In the genomic region with DNA sequence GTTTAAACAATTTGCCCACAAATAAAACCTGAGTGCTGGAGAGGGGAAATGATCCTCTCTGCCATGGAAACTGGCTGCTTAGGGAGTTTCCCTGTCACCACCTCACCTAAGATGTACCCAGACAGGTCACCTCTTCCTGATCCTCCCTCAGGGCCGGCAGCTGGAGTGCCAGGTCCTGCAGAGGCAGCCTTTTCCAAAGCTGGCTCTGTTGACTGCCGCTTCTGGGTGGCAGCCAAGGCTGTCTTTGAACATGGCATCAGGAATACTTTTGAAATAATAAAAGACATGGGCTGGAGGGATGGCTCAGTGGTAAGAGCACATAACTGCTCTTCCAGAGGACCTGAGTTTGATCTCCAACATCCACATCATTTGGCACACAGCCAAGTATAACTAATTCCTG, we compare ENCODE assay signal across 18 mouse cellular contexts. TPM values are rescaled to one million over a fixed set of nuclear protein-coding genes. Genes with fewer than 3 reads are reported as not detected.
DNase-seq lines count a peak whose midpoint lies in the region; ATAC-seq and TF ChIP-seq lines count a peak whose summit lies in the region.
"Had no signal": no experiment of that assay in that cellular context is flagged by ENCODE, and none has a peak within 500 bp of the region (broad histone marks: within the 10 kb centered on the region; RNA-seq: fewer than 3 reads in every experiment).

No protein-coding gene starts in this region.

- no peak overlapping the region for H3K4me3 ChIP-seq in lung, embryonic 16.5 days (ENCODE audit: low read length)
- no peak overlapping the region for H3K4me3 ChIP-seq in lung, postnatal 0 days (ENCODE audit: low read depth, low read length)
- no peak overlapping the region for H3K4me3 ChIP-seq in intestine, embryonic 16.5 days (ENCODE audit: low read length)
- H3K4me3 ChIP-seq: erythroblast, embryonic 14.5 days; heart, adult 2 months; kidney, embryonic 15.5 days; liver, embryonic 12.5 days; midbrain, embryonic 10.5 days; myocyte had no signal

- no peak for TF ChIP-seq CTCF in lung, postnatal 0 days (IDR thresholded peaks at IDR 0.05)

- WGBS in lung, embryonic 16.5 days: 70% methylated on average over 2 of the region's 2 CpGs
- 59% methylated on average over 2 of the region's 2 CpGs for WGBS in lung, postnatal 0 days
- WGBS in intestine, embryonic 16.5 days: 77% methylated on average over 2 of the region's 2 CpGs

- no peaks in the 10 kb centered on the region for H3K9me3 ChIP-seq in lung, embryonic 16.5 days (ENCODE audit: control insufficient read depth, low read length)
- H3K9me3 ChIP-seq in lung, postnatal 0 days (ENCODE audit: low read length): no peaks in the 10 kb centered on the region
- no peaks in the 10 kb centered on the region for H3K9me3 ChIP-seq in intestine, embryonic 16.5 days (ENCODE audit: control insufficient read depth, low read length)
- H3K9me3 ChIP-seq: kidney, embryonic 15.5 days; liver, embryonic 12.5 days; midbrain, embryonic 10.5 days had no signal

- H3K36me3 ChIP-seq in lung, embryonic 16.5 days (ENCODE audit: control insufficient read depth, insufficient read depth, low read length): no peaks in the 10 kb centered on the region; the same call in 1 of the 2 replicates
- no peaks in the 10 kb centered on the region for H3K36me3 ChIP-seq in lung, postnatal 0 days (ENCODE audit: insufficient read depth, low read length)
- H3K36me3 ChIP-seq in intestine, embryonic 16.5 days (ENCODE audit: control insufficient read depth, insufficient read depth, low read length): no peaks in the 10 kb centered on the region

- no peak overlapping the region for H3K4me2 ChIP-seq in lung, embryonic 16.5 days (ENCODE audit: low read depth, low read length)
- no peak overlapping the region for H3K4me2 ChIP-seq in lung, postnatal 0 days (replicated peaks; ENCODE audit: low read depth, low read length)
- H3K4me2 ChIP-seq in intestine, embryonic 16.5 days (ENCODE audit: low read depth, low read length): no peak overlapping the region
- H3K4me2 ChIP-seq: kidney, embryonic 15.5 days; liver, embryonic 12.5 days had no signal

- no peak overlapping the region for H3K9ac ChIP-seq in lung, embryonic 16.5 days (ENCODE audit: low read length)
- H3K9ac ChIP-seq in lung, postnatal 0 days (replicated peaks; ENCODE audit: low read depth): no peak overlapping the region
- no peak overlapping the region for H3K9ac ChIP-seq in intestine, embryonic 16.5 days (ENCODE audit: low read depth, low read length)
- H3K9ac ChIP-seq: kidney, embryonic 15.5 days; liver, embryonic 12.5 days had no signal

- H3K4me1 ChIP-seq in lung, embryonic 16.5 days (replicated peaks; ENCODE audit: control insufficient read depth, insufficient read depth, low read length): peaks cover 8% of the 10 kb centered on the region; the same call in 1 of the 2 replicates
- H3K4me1 ChIP-seq in lung, postnatal 0 days (ENCODE audit: insufficient read depth, low read depth, low read length): no peaks in the 10 kb centered on the region
- peaks cover 4% of the 10 kb centered on the region; the same call in 1 of the 2 replicates for H3K4me1 ChIP-seq in intestine, embryonic 16.5 days (ENCODE audit: control insufficient read depth, insufficient read depth, low read length)

- TF ChIP-seq EP300 in lung, postnatal 0 days (IDR thresholded peaks at IDR 0.05): no peak

- peak; percentile 25 for DNase-seq in cerebellum, adult 9-10 months
- no peak for DNase-seq in cerebellum, adult 11-12 months
- DNase-seq in heart, postnatal 10 days: peak; percentile 49 to 50
- no peak for DNase-seq in heart, postnatal 25 days (ENCODE audit: low spot score)
- no peak for DNase-seq in lung, postnatal 0 days (ENCODE audit: low spot score)
- DNase-seq in cerebellum, postnatal 10 days: peak; percentile 31 to 54
- DNase-seq: B cell, adult 2 months; embryo, embryonic 11 days; lung, postnatal 14 days; right cerebral cortex, postnatal 14 days had no signal

- intact Hi-C loops in heart, postnatal 10 days (cut with DNase I): no loop called here
- intact Hi-C loops in heart, postnatal 25 days (cut with DNase I): no loop called here

- ATAC-seq in lung, embryonic 16.5 days (ENCODE audit: low read depth): no peak
- no peak for ATAC-seq in lung, postnatal 0 days
- no peak for ATAC-seq in intestine, embryonic 16.5 days
- ATAC-seq: liver, embryonic 12.5 days had no signal

- H3K27ac ChIP-seq in lung, embryonic 16.5 days (ENCODE audit: low read length): 0 out of 2 replicates have a peak overlapping the region, but pooled peaks have one; percentile 12
- no peak overlapping the region for H3K27ac ChIP-seq in lung, postnatal 0 days (ENCODE audit: low read length)
- H3K27ac ChIP-seq in intestine, embryonic 16.5 days (ENCODE audit: low read length): no peak overlapping the region
- H3K27ac ChIP-seq: heart, adult 2 months; kidney, embryonic 15.5 days; liver, embryonic 12.5 days; midbrain, embryonic 10.5 days had no signal

- no peaks in the 10 kb centered on the region for H3K27me3 ChIP-seq in lung, embryonic 16.5 days (ENCODE audit: control insufficient read depth, insufficient read depth, low read depth, low read length)
- H3K27me3 ChIP-seq in lung, postnatal 0 days (replicated peaks; ENCODE audit: insufficient read depth, low read length): no peaks in the 10 kb centered on the region
- H3K27me3 ChIP-seq in intestine, embryonic 16.5 days (replicated peaks; ENCODE audit: control insufficient read depth, insufficient read depth, low read length): no peaks in the 10 kb centered on the region
- H3K27me3 ChIP-seq: kidney, embryonic 15.5 days; liver, embryonic 12.5 days had no signal

RNA-seq across cellular contexts. Expression of gene Gemin6, which starts 5.2 kb away (rescaled TPM):
- 1 to 10 TPM; 4.9 TPM for total RNA-seq in heart, postnatal 10 days (2021)
- total RNA-seq in heart, postnatal 25 days (2021): 1 to 10 TPM; 3.1 to 4.0 TPM
- polyA plus RNA-seq in lung, embryonic 16.5 days (2015; fragmentation: Nextera tagmentation; extraction: Ambion mirVana): 37.0 and 38.5 TPM in 2 replicates
- 11.1 and 13.2 TPM in 2 replicates for polyA plus RNA-seq in lung, postnatal 0 days (2015; fragmentation: Nextera tagmentation; extraction: Ambion mirVana)
- 38.5 and 44.4 TPM in 2 replicates for polyA plus RNA-seq in intestine, embryonic 16.5 days (2015; fragmentation: Nextera tagmentation; extraction: Ambion mirVana)
- polyA plus RNA-seq: erythroblast, embryonic 14.5 days had no signal

RNA-seq across cellular contexts. Expression of gene Ttc39d, which starts 22.1 kb away (rescaled TPM):
- total RNA-seq in heart, postnatal 10 days (2021): not detected
- not detected for total RNA-seq in heart, postnatal 25 days (2021)
- polyA plus RNA-seq in lung, embryonic 16.5 days (2015; fragmentation: Nextera tagmentation; extraction: Ambion mirVana): 0.24 TPM in 2 replicates
- polyA plus RNA-seq in lung, postnatal 0 days (2015; fragmentation: Nextera tagmentation; extraction: Ambion mirVana): 0.19 and 0.21 TPM in 2 replicates
- 0.07 TPM in 1 of 2 replicates, not detected in the other for polyA plus RNA-seq in intestine, embryonic 16.5 days (2015; fragmentation: Nextera tagmentation; extraction: Ambion mirVana)
- polyA plus RNA-seq: erythroblast, embryonic 14.5 days; liver, embryonic 12.5 days had no signal

RNA-seq across cellular contexts. Expression of gene Srsf7, which starts 22.3 kb away (rescaled TPM):
- total RNA-seq in heart, postnatal 10 days (2021): 10 to 100 TPM; 59.9 to 72.8 TPM
- 10 to 100 TPM; 36.9 to 41.9 TPM for total RNA-seq in heart, postnatal 25 days (2021)
- polyA plus RNA-seq in lung, embryonic 16.5 days (2015; fragmentation: Nextera tagmentation; extraction: Ambion mirVana): 552 and 582 TPM in 2 replicates
- 162 and 178 TPM in 2 replicates for polyA plus RNA-seq in lung, postnatal 0 days (2015; fragmentation: Nextera tagmentation; extraction: Ambion mirVana)
- 415 and 476 TPM in 2 replicates for polyA plus RNA-seq in intestine, embryonic 16.5 days (2015; fragmentation: Nextera tagmentation; extraction: Ambion mirVana)

Comparison
In these comparisons a context has a peak if more than half of its experiments do, and no peak if none do; other contexts are left out.
1. DNase-seq: peak in cerebellum, adult 9-10 months (single experiment), heart, postnatal 10 days (2 of 2) and cerebellum, postnatal 10 days (2 of 2); none in cerebellum, adult 11-12 months (single experiment), heart, postnatal 25 days (single experiment) and lung, postnatal 0 days (single experiment).